Mouse (Mus musculus) MEL (cell line): ENCODE data around the gene Gm45233. TPM values are rescaled to one million over a fixed set of nuclear protein-coding genes. Genes with fewer than 3 reads are reported as not detected.

Experiments used
- DNase-seq: peaks from one replicate; pipeline ENCODE4 v3.0.0; 2011; ENCODE audit warnings: low read depth, low spot score
- H3K27ac ChIP-seq: 2 replicates; pipeline ENCODE4 v1.5.1; 2012; ENCODE audit warnings: low read depth, mild to moderate bottlenecking, control low read depth, low read length, moderate library complexity; ENCODE audit not compliant: control insufficient read depth
- H3K27me3 ChIP-seq, 2 experiments: fragments of 150-350 bp in 1 of 2; sonication (generic) in 1 of 2; 2 replicates each; pipeline ENCODE4 v1.6.1; 2012; ENCODE audit warnings: low read length in 2 of 2, mild to moderate bottlenecking in 2 of 2, improper control_type of control experiment in 1 of 2, moderate library complexity in 1 of 2; ENCODE audit not compliant: insufficient read depth in 2 of 2, control insufficient read depth in 1 of 2
- H3K36me3 ChIP-seq, 2 experiments: 2 replicates each; pipeline ENCODE4 v1.6.1; 2012 to 2014; ENCODE audit warnings: low read length in 2 of 2, improper control_type of control experiment in 1 of 2, inconsistent platforms in 1 of 2, mild to moderate bottlenecking in 1 of 2; ENCODE audit not compliant: insufficient read depth in 2 of 2, control insufficient read depth in 1 of 2
- H3K4me1 ChIP-seq, 2 experiments: fragments of 150-350 bp in 1 of 2; sonication (generic) in 1 of 2; 2 replicates each; pipeline ENCODE4 v1.6.1; 2012; ENCODE audit warnings: low read length in 2 of 2, improper control_type of control experiment in 1 of 2, mild to moderate bottlenecking in 1 of 2; ENCODE audit not compliant: insufficient read depth in 2 of 2, control insufficient read depth in 1 of 2
- H3K4me3 ChIP-seq, 2 experiments: fragments of 150-350 bp in 1 of 2; sonication (generic) in 1 of 2; 2 replicates each; pipeline ENCODE4 v1.5.1; 2012; ENCODE audit warnings: low read depth in 2 of 2, low read length in 2 of 2, mild to moderate bottlenecking in 2 of 2, moderate library complexity in 2 of 2, control low read depth in 1 of 2, improper control_type of control experiment in 1 of 2; ENCODE audit not compliant: control insufficient read depth in 1 of 2, insufficient read depth in 1 of 2
- H3K79me2 ChIP-seq: 2 replicates; pipeline ENCODE4 v1.6.1; 2012; ENCODE audit warnings: mild to moderate bottlenecking, low read length, moderate library complexity; ENCODE audit not compliant: control insufficient read depth, poor library complexity, insufficient read depth
- H3K9ac ChIP-seq: 2 replicates; pipeline ENCODE4 v1.6.1; 2012; ENCODE audit warnings: low read depth, mild to moderate bottlenecking, control low read depth, low read length, moderate library complexity; ENCODE audit not compliant: control insufficient read depth, poor library complexity, severe bottlenecking
- H3K9me3 ChIP-seq: fragments of 150-350 bp; sonication (generic); replicated peaks from 2 replicates; pipeline ENCODE4 v1.6.1; 2012; ENCODE audit warnings: mild to moderate bottlenecking, low read length, improper control_type of control experiment, moderate library complexity; ENCODE audit not compliant: insufficient read depth
- BHLHE40 ChIP-seq: IDR thresholded peaks from 2 replicates; pipeline ENCODE4 v1.6.1; 2012; ENCODE audit warnings: low read depth, mild to moderate bottlenecking, inconsistent platforms, low read length, improper control_type of control experiment, borderline replicate concordance
- CHD1 ChIP-seq: IDR thresholded peaks from 2 replicates; pipeline ENCODE4 v1.6.1; 2012; ENCODE audit warnings: low read depth, mild to moderate bottlenecking, inconsistent platforms, low read length, improper control_type of control experiment
- CHD2 ChIP-seq: IDR thresholded peaks from 2 replicates; pipeline ENCODE4 v1.6.1; 2011; ENCODE audit warnings: low read length, improper control_type of control experiment
- CTCF ChIP-seq, 3 experiments: IDR thresholded peaks in 2 of 3; conservative IDR thresholded peaks in 1 of 3; 2 replicates each; pipeline ENCODE4 v1.5.1; 2011 to 2012; ENCODE audit warnings: low read length in 3 of 3, low read depth in 2 of 3, mild to moderate bottlenecking in 2 of 3, improper control_type of control experiment in 1 of 3, inconsistent platforms in 1 of 3, mixed read lengths in 1 of 3, moderate library complexity in 1 of 3; ENCODE audit not compliant: control insufficient read depth in 1 of 3, insufficient read depth in 1 of 3, poor library complexity in 1 of 3, severe bottlenecking in 1 of 3
- ELF1 ChIP-seq: IDR thresholded peaks from 2 replicates; pipeline ENCODE4 v1.6.1; 2014; ENCODE audit warnings: low read depth, mild to moderate bottlenecking, inconsistent platforms, low read length, improper control_type of control experiment, moderate library complexity
- EP300 ChIP-seq, 2 experiments: IDR thresholded peaks; 2 replicates each; pipeline ENCODE4 v1.6.1; 2011; ENCODE audit warnings: improper control_type of control experiment in 2 of 2, low read length in 2 of 2, low read depth in 1 of 2, mild to moderate bottlenecking in 1 of 2
- GABPA ChIP-seq: IDR thresholded peaks from 2 replicates; pipeline ENCODE4 v1.6.1; 2012; ENCODE audit warnings: low read depth, mild to moderate bottlenecking, inconsistent platforms, low read length, improper control_type of control experiment, moderate library complexity
- JUND ChIP-seq: IDR thresholded peaks from 2 replicates; pipeline ENCODE4 v1.6.1; 2011; ENCODE audit warnings: low read depth, mild to moderate bottlenecking, improper control_type of control experiment, low read length
- KAT2A ChIP-seq: conservative IDR thresholded peaks from 2 replicates; pipeline ENCODE4 v1.6.1; 2012; ENCODE audit warnings: low read depth, low read length, improper control_type of control experiment, inconsistent platforms
- MAX ChIP-seq: IDR thresholded peaks from 2 replicates; pipeline ENCODE4 v1.6.1; 2011; ENCODE audit warnings: low read length, improper control_type of control experiment
- MXI1 ChIP-seq: IDR thresholded peaks from 2 replicates; pipeline ENCODE4 v1.6.1; 2011; ENCODE audit warnings: mild to moderate bottlenecking, low read depth, low read length, improper control_type of control experiment
- MYC ChIP-seq: IDR thresholded peaks from 2 replicates; pipeline ENCODE4 v1.6.1; 2011; ENCODE audit warnings: low read depth, mild to moderate bottlenecking, low read length, improper control_type of control experiment, moderate library complexity
- NRF1 ChIP-seq: IDR thresholded peaks from 2 replicates; pipeline ENCODE4 v1.6.1; 2014; ENCODE audit warnings: low read depth, mild to moderate bottlenecking, inconsistent platforms, low read length, improper control_type of control experiment, moderate library complexity; ENCODE audit not compliant: poor library complexity, insufficient read depth, severe bottlenecking
- TAL1 ChIP-seq: IDR thresholded peaks from 2 replicates; pipeline ENCODE4 v1.6.1; 2012; ENCODE audit warnings: mild to moderate bottlenecking, inconsistent platforms, low read length, moderate library complexity, mixed read lengths
- TBP ChIP-seq: IDR thresholded peaks from 2 replicates; pipeline ENCODE4 v1.8.0; 2011; ENCODE audit warnings: low read depth, low read length, improper control_type of control experiment
- UBTF ChIP-seq: IDR thresholded peaks from 2 replicates; pipeline ENCODE4 v1.6.1; 2012; ENCODE audit warnings: low read depth, mild to moderate bottlenecking, inconsistent platforms, low read length, improper control_type of control experiment, moderate library complexity, borderline replicate concordance; ENCODE audit not compliant: insufficient read depth
- USF2 ChIP-seq, 2 experiments: IDR thresholded peaks; 2 replicates each; pipeline ENCODE4 v1.6.1; 2011 to 2012; ENCODE audit warnings: improper control_type of control experiment in 2 of 2, low read length in 2 of 2, borderline replicate concordance in 1 of 2, inconsistent platforms in 1 of 2, low read depth in 1 of 2, mild to moderate bottlenecking in 1 of 2; ENCODE audit not compliant: insufficient read depth in 1 of 2
- ZKSCAN1 ChIP-seq: IDR thresholded peaks from 2 replicates; pipeline ENCODE4 v1.6.1; 2012; ENCODE audit warnings: low read depth, mild to moderate bottlenecking, inconsistent platforms, low read length, improper control_type of control experiment, moderate library complexity
- ZMIZ1 ChIP-seq: IDR thresholded peaks from 2 replicates; pipeline ENCODE4 v1.6.1; 2012; ENCODE audit warnings: low read depth, mild to moderate bottlenecking, inconsistent platforms, low read length, improper control_type of control experiment, moderate library complexity
- ZNF384 ChIP-seq: IDR thresholded peaks from 2 replicates; pipeline ENCODE4 v1.6.1; 2012; ENCODE audit warnings: low read depth, mild to moderate bottlenecking, inconsistent platforms, low read length, improper control_type of control experiment
- polyA plus RNA-seq, 2 experiments: library from polyadenylated mRNA; stranded (reverse) in 1 of 2; unstranded in 1 of 2; fragments of >175 nt in 1 of 2; fragments of >200 nt in 1 of 2; gene quantifications; 2 replicates each; pipeline versions ENCODE4 v1.2.1 to v1.2.4; 2012; ENCODE audit warnings: low replicate concordance in 2 of 2, low read depth in 1 of 2; ENCODE audit not compliant: insufficient read length in 2 of 2, insufficient read depth in 1 of 2, missing spikeins in 1 of 2
- total RNA-seq: library from RNA; depleted of rRNA; stranded (reverse); fragments of 300-350 nt; gene quantifications from 2 replicates; pipeline ENCODE4 v1.2.3, GENCODE M21; 2012

Gm45233 gene
- total and polyA plus RNA-seq, 3 experiments = 0.42 TPM; not detected in 2

DNA sequence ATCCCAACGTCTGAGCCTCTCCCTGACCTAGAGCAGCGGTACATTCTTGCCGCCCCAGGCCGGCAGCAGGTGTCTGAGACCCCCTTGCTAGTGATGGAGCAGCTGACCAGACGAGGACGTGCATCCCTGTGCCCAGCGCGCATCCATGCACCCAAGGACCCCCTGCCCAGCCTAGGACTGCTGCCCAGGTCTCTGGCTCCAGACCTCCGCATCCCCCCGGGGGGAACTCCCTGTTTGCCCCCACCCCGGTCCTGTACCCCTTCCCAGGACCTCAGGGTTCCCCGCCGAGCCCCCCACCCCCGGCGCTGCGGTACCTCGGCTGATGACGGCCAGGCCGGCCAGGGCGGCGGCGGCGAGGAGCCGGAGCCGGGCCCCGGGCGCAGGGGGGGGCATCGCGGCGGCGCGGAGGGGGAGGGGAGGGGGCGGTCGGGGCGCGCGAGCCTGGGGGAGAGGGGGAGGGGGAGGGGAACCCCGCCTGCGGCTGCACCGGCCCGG lies 45.8 kb downstream of the Gm45233 start, which contains the start of gene Iglon5:
Iglon5 (minus strand) TSS at position 445 of the 495 bp plus-strand sequence.
- H3K36me3 ChIP-seq = no peaks in the 10 kb centered on the region
- H3K9ac ChIP-seq = no peak within 1 kb of the TSS
- no peaks in the 10 kb centered on the region for H3K79me2 ChIP-seq
- H3K27me3 ChIP-seq = no peaks in the 10 kb centered on the region
- no peak for TF ChIP-seq MXI1
- no peak for TF ChIP-seq NRF1
- TF ChIP-seq MAX = no peak
- TF ChIP-seq KAT2A = no peak
- no peak for TF ChIP-seq USF2 (IDR thresholded peaks at IDR 0.05; ENCODE audit: borderline replicate concordance in 1 of 2, insufficient read depth in 1 of 2, low read depth in 1 of 2, low read length in 2 of 2)
- TF ChIP-seq EP300 (IDR thresholded peaks at IDR 0.05; ENCODE audit: low read depth in 1 of 2, low read length in 2 of 2) = no peak
- no peak for TF ChIP-seq ZMIZ1
- no peak for TF ChIP-seq UBTF
- no peak for TF ChIP-seq MYC
- no peak for TF ChIP-seq JUND
- TF ChIP-seq ZKSCAN1 = no peak
- TF ChIP-seq CTCF (IDR thresholded peaks at IDR 0.05 in 2 of 3, conservative IDR thresholded peaks at IDR 0.05 in 1 of 3; ENCODE audit: control insufficient read depth in 1 of 3, insufficient read depth in 1 of 3, low read depth in 2 of 3, low read length in 3 of 3, poor library complexity in 1 of 3, severe bottlenecking in 1 of 3) = no peak
- TF ChIP-seq ELF1 = no peak
- no peak within 1 kb of the TSS for H3K27ac ChIP-seq
- no peak for DNase-seq
- no peaks in the 10 kb centered on the region for H3K9me3 ChIP-seq
- H3K4me1 ChIP-seq = no peaks in the 10 kb centered on the region
- no peak within 1 kb of the TSS for H3K4me3 ChIP-seq

DNA sequence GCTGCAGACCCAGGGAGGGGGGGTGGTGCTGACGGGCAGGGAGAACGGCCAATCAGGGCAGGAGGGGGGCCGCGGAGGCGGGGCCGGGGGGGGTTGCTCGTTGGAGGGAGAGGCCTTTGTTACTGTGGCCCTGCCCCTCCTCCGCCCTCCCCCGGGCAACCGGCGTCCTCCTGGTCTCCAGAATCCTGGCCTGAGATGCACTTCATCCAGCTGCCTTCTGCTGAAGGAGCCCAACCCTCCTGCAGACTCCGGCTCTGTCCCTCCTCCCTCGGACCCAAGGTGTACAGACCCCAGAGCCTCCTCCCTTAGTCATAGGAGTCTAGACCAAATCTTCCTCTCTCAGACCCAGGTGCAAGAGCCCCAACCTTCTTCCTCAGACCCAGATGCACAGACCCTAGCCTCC lies 46.3 kb downstream of the Gm45233 start:
- H3K9me3 ChIP-seq = no peaks in the 10 kb centered on the region
- H3K27ac ChIP-seq = no peak overlapping the region
- H3K4me3 ChIP-seq = no peak overlapping the region
- DNase-seq = no peak
- no peaks in the 10 kb centered on the region for H3K4me1 ChIP-seq
- no peak overlapping the region for H3K9ac ChIP-seq
- H3K36me3 ChIP-seq = no peaks in the 10 kb centered on the region
- TF ChIP-seq BHLHE40 (no peak), USF2 (IDR thresholded peaks at IDR 0.05; ENCODE audit: borderline replicate concordance in 1 of 2, insufficient read depth in 1 of 2, low read depth in 1 of 2, low read length in 2 of 2) (no peak), TBP (no peak), GABPA (no peak), CHD2 (no peak), CHD1 (no peak), ZNF384 (no peak), TAL1 (no peak)
- no peaks in the 10 kb centered on the region for H3K27me3 ChIP-seq
- H3K79me2 ChIP-seq = no peaks in the 10 kb centered on the region
